Mouse (Mus musculus): ENCODE data around the gene 4921501E09Rik. TPM values are rescaled to one million over a fixed set of nuclear protein-coding genes. Genes with fewer than 3 reads are reported as not detected.
A peak's percentile ranks its signal among the peaks of the same experiment; 100 is the strongest.
"Not testable (repeated sequence)": the region's sequence is repeated elsewhere in the genome, so short reads cannot be mapped to it uniquely, and the experiment has no call there.

The 4921501E09Rik gene
- polyA plus RNA-seq, 1 experiment from 2014 or later, result not detected

- no peaks in the 10 kb centered on the region for H3K4me1 ChIP-seq (ENCODE audit: control insufficient read depth, insufficient read depth, low read length)
- ATAC-seq (ENCODE audit: low FRiP score), result no peak
- H3K4me2 ChIP-seq, result peak overlapping the region; percentile 46
- peak overlapping the region; percentile 87 for H3K4me3 ChIP-seq (ENCODE audit: low read depth, low read length)
- no peaks in the 10 kb centered on the region for H3K36me3 ChIP-seq (ENCODE audit: control insufficient read depth, insufficient read depth, low read length)
- H3K27me3 ChIP-seq (ENCODE audit: control insufficient read depth, insufficient read depth, low read length), result no peaks in the 10 kb centered on the region
- DNase-seq (ENCODE audit: low spot score, missing footprints), result peak; percentile 87
- WGBS, result 11% methylated on average over 10 of the region's 10 CpGs
- peak overlapping the region; percentile 93 for H3K9ac ChIP-seq (ENCODE audit: low read length)
- no peak overlapping the region for H3K27ac ChIP-seq (ENCODE audit: low read depth, low read length)
- H3K9me3 ChIP-seq (ENCODE audit: control insufficient read depth, low read length), result peaks cover 7% of the 10 kb centered on the region
Measured at GRCm38 (mm10) chr17:33032376-33032775, 35.5 kb downstream of the 4921501E09Rik start.

GRCm38 (mm10) chr17:33020434-33020833, 47.4 kb downstream of the 4921501E09Rik start:
- not testable (repeated sequence) for ATAC-seq (ENCODE audit: low FRiP score); DNase-seq (ENCODE audit: low spot score, missing footprints); H3K27me3 ChIP-seq (ENCODE audit: control insufficient read depth, insufficient read depth, low read length); H3K9ac ChIP-seq (ENCODE audit: low read length); H3K27ac ChIP-seq (ENCODE audit: low read depth, low read length); H3K4me1 ChIP-seq (ENCODE audit: control insufficient read depth, insufficient read depth, low read length); H3K4me3 ChIP-seq (ENCODE audit: low read depth, low read length); H3K4me2 ChIP-seq
- H3K9me3 ChIP-seq (ENCODE audit: control insufficient read depth, low read length), result peaks cover 53% of the 10 kb centered on the region
- peaks cover 47% of the 10 kb centered on the region for H3K36me3 ChIP-seq (ENCODE audit: control insufficient read depth, insufficient read depth, low read length)

Other genes starting within 250 kb of the 4921501E09Rik start
- 18.6 and 19.3 TPM in 2 replicates for gene Zfp799, start 237.8 kb downstream of the 4921501E09Rik start, polyA plus RNA-seq (2014; fragmentation: Nextera tagmentation; extraction: Ambion mirVana)
- 9.7 and 11.0 TPM in 2 replicates for gene Zfp870, start 176.4 kb downstream of the 4921501E09Rik start, polyA plus RNA-seq (2014; fragmentation: Nextera tagmentation; extraction: Ambion mirVana)
- not detected in 2 replicates for gene Cyp4f14, start 150.7 kb downstream of the 4921501E09Rik start, polyA plus RNA-seq (2014; fragmentation: Nextera tagmentation; extraction: Ambion mirVana)
- 2.0 and 2.2 TPM in 2 replicates for gene Cyp4f13, start 120.7 kb downstream of the 4921501E09Rik start, polyA plus RNA-seq (2014; fragmentation: Nextera tagmentation; extraction: Ambion mirVana)
- gene Zfp472, start 102.2 kb downstream of the 4921501E09Rik start, polyA plus RNA-seq (2014; fragmentation: Nextera tagmentation; extraction: Ambion mirVana), result 14.4 and 15.6 TPM in 2 replicates
- 19.2 and 19.3 TPM in 2 replicates for gene Zfp952, start 74.9 kb downstream of the 4921501E09Rik start, polyA plus RNA-seq (2014; fragmentation: Nextera tagmentation; extraction: Ambion mirVana)
- 22.8 and 25.4 TPM in 2 replicates for gene Zfp763, start 34.7 kb downstream of the 4921501E09Rik start, polyA plus RNA-seq (2014; fragmentation: Nextera tagmentation; extraction: Ambion mirVana)
- 10.7 and 14.1 TPM in 2 replicates for gene Zfp563, start 21.3 kb upstream of the 4921501E09Rik start, polyA plus RNA-seq (2014; fragmentation: Nextera tagmentation; extraction: Ambion mirVana)
- not detected in 2 replicates for gene Morc2b, start 71.6 kb upstream of the 4921501E09Rik start, polyA plus RNA-seq (2014; fragmentation: Nextera tagmentation; extraction: Ambion mirVana)
- not detected in 2 replicates for gene Olfr55, start 100.4 kb upstream of the 4921501E09Rik start, polyA plus RNA-seq (2014; fragmentation: Nextera tagmentation; extraction: Ambion mirVana)
- not detected in 2 replicates for gene Olfr239, start 123.2 kb upstream of the 4921501E09Rik start, polyA plus RNA-seq (2014; fragmentation: Nextera tagmentation; extraction: Ambion mirVana)
- gene Olfr1564, start 153.6 kb upstream of the 4921501E09Rik start, polyA plus RNA-seq (2014; fragmentation: Nextera tagmentation; extraction: Ambion mirVana), result 0.03 TPM in 1 of 2 replicates, not detected in the other
- gene Zfp955a, start 187.1 kb upstream of the 4921501E09Rik start, polyA plus RNA-seq (2014; fragmentation: Nextera tagmentation; extraction: Ambion mirVana), result 20.5 and 21.2 TPM in 2 replicates
- gene Olfr63, start 196.6 kb upstream of the 4921501E09Rik start, polyA plus RNA-seq (2014; fragmentation: Nextera tagmentation; extraction: Ambion mirVana), result 0.01 and 0.06 TPM in 2 replicates
- 9.8 and 9.9 TPM in 2 replicates for gene Zfp955b, start 221.5 kb upstream of the 4921501E09Rik start, polyA plus RNA-seq (2014; fragmentation: Nextera tagmentation; extraction: Ambion mirVana)